Mouse (Mus musculus): ENCODE measurements at regions not wholly inside any gene's neighbourhood (a gene's known extent, or its start where the extent isn't known, plus 50 kb on each side); places are given as distances from the start of the nearest gene placed in this dataset.
A peak's percentile ranks its signal among the peaks of the same experiment; 100 is the strongest.

- peaks cover 3% of the 10 kb centered on the region; the same call in 1 of the 2 replicates for H3K9me3 ChIP-seq (ENCODE audit: control insufficient read depth, low read length)
- H3K27ac ChIP-seq (replicated peaks; ENCODE audit: low read depth, low read length): no peak overlapping the region
- ATAC-seq (ENCODE audit: low read depth) (no peak), DNase-seq (ENCODE audit: low spot score) (peak; percentile 26)
- H3K27me3 ChIP-seq (replicated peaks; ENCODE audit: control insufficient read depth, insufficient read depth, low read length): no peaks in the 10 kb centered on the region
- no peaks in the 10 kb centered on the region for H3K36me3 ChIP-seq (ENCODE audit: control insufficient read depth, insufficient read depth, low read length)
- no peak overlapping the region for H3K9ac ChIP-seq (ENCODE audit: low read depth, low read length)
- 47% methylated on average over 1 of the region's 1 CpGs for WGBS
- H3K4me1 ChIP-seq (ENCODE audit: control insufficient read depth, insufficient read depth, low read length): peaks cover 3% of the 10 kb centered on the region; the same call in 1 of the 2 replicates
- no peak overlapping the region for H3K4me2 ChIP-seq (ENCODE audit: low read depth, low read length)
- no peak overlapping the region for H3K4me3 ChIP-seq (ENCODE audit: low read depth, low read length)
Observed at GRCm38 (mm10) chr4:70743425-70743824, 208.6 kb upstream of the Megf9 start.

- peaks cover 3% of the 10 kb centered on the region; the same call in 1 of the 2 replicates for H3K4me1 ChIP-seq (ENCODE audit: control insufficient read depth, insufficient read depth, low read length)
- no peak overlapping the region for H3K9ac ChIP-seq (ENCODE audit: low read depth, low read length)
- H3K36me3 ChIP-seq (ENCODE audit: control insufficient read depth, insufficient read depth, low read length): no peaks in the 10 kb centered on the region
- ATAC-seq (ENCODE audit: low read depth): no peak
- H3K4me2 ChIP-seq (ENCODE audit: low read depth, low read length): no peak overlapping the region
- DNase-seq (ENCODE audit: low spot score): no peak
- H3K27ac ChIP-seq (replicated peaks; ENCODE audit: low read depth, low read length): no peak overlapping the region
- no peaks in the 10 kb centered on the region for H3K27me3 ChIP-seq (replicated peaks; ENCODE audit: control insufficient read depth, insufficient read depth, low read length)
- H3K4me3 ChIP-seq (ENCODE audit: low read depth, low read length): no peak overlapping the region
- no peaks in the 10 kb centered on the region for H3K9me3 ChIP-seq (ENCODE audit: control insufficient read depth, low read length)
- 29% methylated on average over 1 of the region's 1 CpGs for WGBS
Observed at GRCm38 (mm10) chr4:70742002-70742401, 207.2 kb upstream of the Megf9 start.

GRCm38 (mm10) chr4:70741121-70741520 is 206.3 kb upstream of the Megf9 start:
- H3K36me3 ChIP-seq (ENCODE audit: control insufficient read depth, insufficient read depth, low read length): no peaks in the 10 kb centered on the region
- peaks cover 3% of the 10 kb centered on the region; the same call in 1 of the 2 replicates for H3K4me1 ChIP-seq (ENCODE audit: control insufficient read depth, insufficient read depth, low read length)
- WGBS: 7% methylated on average over 4 of the region's 4 CpGs
- no peak overlapping the region for H3K9ac ChIP-seq (ENCODE audit: low read depth, low read length)
- H3K4me2 ChIP-seq (ENCODE audit: low read depth, low read length): no peak overlapping the region
- H3K27ac ChIP-seq (replicated peaks; ENCODE audit: low read depth, low read length): no peak overlapping the region
- no peak overlapping the region for H3K4me3 ChIP-seq (ENCODE audit: low read depth, low read length)
- H3K27me3 ChIP-seq (replicated peaks; ENCODE audit: control insufficient read depth, insufficient read depth, low read length): no peaks in the 10 kb centered on the region
- DNase-seq (ENCODE audit: low spot score) (peak; percentile 73), ATAC-seq (ENCODE audit: low read depth) (no peak)
- no peaks in the 10 kb centered on the region for H3K9me3 ChIP-seq (ENCODE audit: control insufficient read depth, low read length)

GRCm38 (mm10) chr4:70709126-70709689 is 174.4 kb upstream of the Megf9 start:
- Histone ChIP-seq H3K27ac (replicated peaks; ENCODE audit: low read depth, low read length) (no peak overlapping the region), H3K4me3 (ENCODE audit: low read depth, low read length) (no peak overlapping the region), H3K4me2 (ENCODE audit: low read depth, low read length) (no peak overlapping the region), H3K36me3 (ENCODE audit: control insufficient read depth, insufficient read depth, low read length) (no peaks in the 10 kb centered on the region), H3K9ac (ENCODE audit: low read depth, low read length) (no peak overlapping the region), H3K9me3 (ENCODE audit: control insufficient read depth, low read length) (no peaks in the 10 kb centered on the region), H3K4me1 (ENCODE audit: control insufficient read depth, insufficient read depth, low read length) (no peaks in the 10 kb centered on the region), H3K27me3 (replicated peaks; ENCODE audit: control insufficient read depth, insufficient read depth, low read length) (no peaks in the 10 kb centered on the region)
- DNase-seq (ENCODE audit: low spot score): peak; percentile 14
- WGBS: 44% methylated on average over 2 of the region's 2 CpGs
- ATAC-seq (ENCODE audit: low read depth): no peak

GRCm38 (mm10) chr4:70705128-70705752 is 170.4 kb upstream of the Megf9 start:
- no peak for ATAC-seq (ENCODE audit: low read depth)
- H3K9ac ChIP-seq (ENCODE audit: low read depth, low read length): no peak overlapping the region
- H3K27me3 ChIP-seq (replicated peaks; ENCODE audit: control insufficient read depth, insufficient read depth, low read length): no peaks in the 10 kb centered on the region
- no peak overlapping the region for H3K27ac ChIP-seq (replicated peaks; ENCODE audit: low read depth, low read length)
- no peaks in the 10 kb centered on the region for H3K9me3 ChIP-seq (ENCODE audit: control insufficient read depth, low read length)
- no peak overlapping the region for H3K4me3 ChIP-seq (ENCODE audit: low read depth, low read length)
- no peak for DNase-seq (ENCODE audit: low spot score)
- H3K4me2 ChIP-seq (ENCODE audit: low read depth, low read length): no peak overlapping the region
- H3K36me3 ChIP-seq (ENCODE audit: control insufficient read depth, insufficient read depth, low read length): no peaks in the 10 kb centered on the region
- no peaks in the 10 kb centered on the region for H3K4me1 ChIP-seq (ENCODE audit: control insufficient read depth, insufficient read depth, low read length)
- WGBS: 60% methylated on average over 3 of the region's 3 CpGs

- Histone ChIP-seq H3K9me3 (ENCODE audit: control insufficient read depth, low read length) (no peaks in the 10 kb centered on the region), H3K4me3 (ENCODE audit: low read depth, low read length) (no peak overlapping the region), H3K36me3 (ENCODE audit: control insufficient read depth, insufficient read depth, low read length) (no peaks in the 10 kb centered on the region), H3K4me2 (ENCODE audit: low read depth, low read length) (no peak overlapping the region), H3K27ac (replicated peaks; ENCODE audit: low read depth, low read length) (no peak overlapping the region), H3K4me1 (ENCODE audit: control insufficient read depth, insufficient read depth, low read length) (no peaks in the 10 kb centered on the region), H3K27me3 (replicated peaks; ENCODE audit: control insufficient read depth, insufficient read depth, low read length) (no peaks in the 10 kb centered on the region), H3K9ac (ENCODE audit: low read depth, low read length) (no peak overlapping the region)
- 68% methylated on average over 1 of the region's 1 CpGs for WGBS
- DNase-seq (ENCODE audit: low spot score) (no peak), ATAC-seq (ENCODE audit: low read depth) (no peak)
Observed at GRCm38 (mm10) chr4:70700894-70701293, 166.1 kb upstream of the Megf9 start.

- H3K27me3 ChIP-seq (replicated peaks; ENCODE audit: control insufficient read depth, insufficient read depth, low read length): no peaks in the 10 kb centered on the region
- no peaks in the 10 kb centered on the region for H3K4me1 ChIP-seq (ENCODE audit: control insufficient read depth, insufficient read depth, low read length)
- ATAC-seq (ENCODE audit: low read depth) (no peak), DNase-seq (ENCODE audit: low spot score) (no peak)
- H3K27ac ChIP-seq (replicated peaks; ENCODE audit: low read depth, low read length): no peak overlapping the region
- no peak overlapping the region for H3K4me2 ChIP-seq (ENCODE audit: low read depth, low read length)
- no peaks in the 10 kb centered on the region for H3K36me3 ChIP-seq (ENCODE audit: control insufficient read depth, insufficient read depth, low read length)
- no peak overlapping the region for H3K9ac ChIP-seq (ENCODE audit: low read depth, low read length)
- H3K4me3 ChIP-seq (ENCODE audit: low read depth, low read length): no peak overlapping the region
- H3K9me3 ChIP-seq (ENCODE audit: control insufficient read depth, low read length): no peaks in the 10 kb centered on the region
- WGBS: 89% methylated on average over 1 of the region's 1 CpGs
Observed at GRCm38 (mm10) chr4:70664181-70664580, 129.4 kb upstream of the Megf9 start.

GRCm38 (mm10) chr4:70621431-70621837 is 86.6 kb upstream of the Megf9 start:
- no peaks in the 10 kb centered on the region for H3K4me1 ChIP-seq (ENCODE audit: control insufficient read depth, insufficient read depth, low read length)
- no peak overlapping the region for H3K4me2 ChIP-seq (ENCODE audit: low read depth, low read length)
- no peaks in the 10 kb centered on the region for H3K27me3 ChIP-seq (replicated peaks; ENCODE audit: control insufficient read depth, insufficient read depth, low read length)
- ATAC-seq (ENCODE audit: low read depth) (no peak), DNase-seq (ENCODE audit: low spot score) (peak; percentile 47)
- no peak overlapping the region for H3K27ac ChIP-seq (replicated peaks; ENCODE audit: low read depth, low read length)
- H3K9me3 ChIP-seq (ENCODE audit: control insufficient read depth, low read length): no peaks in the 10 kb centered on the region
- H3K9ac ChIP-seq (ENCODE audit: low read depth, low read length): no peak overlapping the region
- H3K4me3 ChIP-seq (ENCODE audit: low read depth, low read length): no peak overlapping the region
- WGBS: 58% methylated on average over 2 of the region's 2 CpGs
- no peaks in the 10 kb centered on the region for H3K36me3 ChIP-seq (ENCODE audit: control insufficient read depth, insufficient read depth, low read length)
